Mouse (Mus musculus) gastrocnemius, postnatal 36 days (tissue): ENCODE results near the gene Ahcyl2. TPM values are rescaled to one million over a fixed set of nuclear protein-coding genes. Genes with fewer than 3 reads are reported as not detected.

ENCODE experiments used
- DNase-seq, 2 experiments: peaks; one replicate each; pipeline ENCODE4 v3.0.0; 2022
- intact Hi-C: fragments of 180-260 bp; cut with DNase I; formaldehyde crosslinking; loops from one replicate; pipeline ENCODE4 v1.15.1; 2025
- total RNA-seq, 2 experiments: library from RNA; stranded (reverse); gene quantifications; 2 replicates each; pipeline ENCODE4 v1.2.3; 2021

The Ahcyl2 gene
- total RNA-seq, 2 experiments from 2014 or later: 12.7 to 14.5 TPM

DNA sequence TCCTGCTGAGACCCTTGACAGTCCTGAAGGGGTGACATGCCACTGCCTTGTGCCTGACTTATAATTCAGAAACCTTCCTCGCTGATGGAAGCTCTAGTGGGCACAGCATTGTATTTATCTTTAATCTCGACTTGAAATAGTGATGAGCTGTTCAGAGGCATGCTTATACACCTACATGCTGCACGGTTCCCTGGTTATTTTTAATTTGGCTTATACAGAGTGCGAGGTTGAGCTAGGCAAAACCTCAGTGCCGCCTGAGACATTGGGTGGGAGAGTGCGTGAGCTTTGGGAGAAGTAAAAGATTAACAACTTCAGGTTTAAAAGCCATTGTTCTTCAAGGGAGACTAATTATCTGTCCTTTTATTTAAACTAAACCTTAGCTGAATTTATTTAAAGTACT lies 115.1 kb downstream of the Ahcyl2 start:
- intact Hi-C loops: no loop called here
- DNase-seq: no peak

DNA sequence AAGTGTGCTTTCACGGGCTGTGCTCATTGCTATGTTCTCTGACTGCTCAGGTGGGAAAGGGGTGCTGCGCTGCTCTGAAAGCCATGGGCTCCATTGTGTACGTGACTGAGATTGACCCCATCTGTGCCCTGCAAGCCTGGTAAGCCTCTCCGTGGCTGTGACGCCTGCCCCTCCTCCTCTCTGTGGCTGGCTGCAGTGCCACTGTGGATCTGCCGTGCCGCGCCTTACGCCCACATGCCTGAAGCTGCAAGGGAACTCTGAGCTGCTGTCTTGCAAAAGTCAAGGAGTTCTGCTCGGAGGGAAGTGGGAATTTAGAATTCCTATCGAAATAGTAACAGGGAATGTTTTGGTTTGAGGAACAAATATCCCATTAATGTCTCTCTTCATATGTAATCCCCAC lies 123.3 kb downstream of the Ahcyl2 start:
- intact Hi-C loops: no loop called here
- no peak for DNase-seq

DNA sequence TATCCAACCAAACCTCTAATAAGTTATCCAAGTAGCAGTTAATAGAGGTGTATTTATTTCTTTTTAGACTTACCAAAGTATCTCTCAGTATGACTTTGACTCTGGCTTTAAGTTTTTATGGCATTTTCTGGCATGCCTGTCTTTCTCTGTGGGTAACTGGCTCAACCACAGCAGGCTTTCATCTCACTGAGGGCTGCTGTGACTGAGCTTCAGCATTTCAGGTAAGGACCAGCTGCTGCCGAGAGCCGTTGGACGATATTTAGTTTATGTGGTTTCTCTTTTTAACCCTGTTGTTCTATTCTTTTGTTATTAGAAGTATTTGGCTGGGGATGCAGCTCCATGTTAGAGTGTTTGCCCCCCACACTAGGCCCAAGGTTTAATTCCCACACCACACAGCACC lies 129.2 kb downstream of the Ahcyl2 start:
- intact Hi-C loops: no loop called here
- DNase-seq: no peak

DNA sequence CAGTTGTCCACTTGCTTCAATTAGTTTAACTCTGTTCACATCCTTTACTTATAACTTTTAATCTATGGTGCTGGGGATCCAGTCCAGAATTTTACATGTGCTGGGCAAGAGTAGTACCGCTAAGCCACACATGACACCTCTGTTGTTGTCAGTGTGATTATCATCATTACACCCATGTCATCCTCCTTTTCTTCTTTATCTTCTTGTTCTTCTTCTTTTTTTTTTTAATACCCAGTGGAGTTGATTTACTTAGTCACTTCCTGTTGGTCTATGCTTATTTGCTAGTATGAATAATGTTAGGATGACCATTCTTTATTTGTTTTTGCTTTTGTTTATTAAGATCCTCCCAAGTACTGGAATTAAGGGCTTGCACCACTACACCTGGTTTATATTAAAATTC lies 133.6 kb downstream of the Ahcyl2 start:
- intact Hi-C loops: no loop called here

DNA sequence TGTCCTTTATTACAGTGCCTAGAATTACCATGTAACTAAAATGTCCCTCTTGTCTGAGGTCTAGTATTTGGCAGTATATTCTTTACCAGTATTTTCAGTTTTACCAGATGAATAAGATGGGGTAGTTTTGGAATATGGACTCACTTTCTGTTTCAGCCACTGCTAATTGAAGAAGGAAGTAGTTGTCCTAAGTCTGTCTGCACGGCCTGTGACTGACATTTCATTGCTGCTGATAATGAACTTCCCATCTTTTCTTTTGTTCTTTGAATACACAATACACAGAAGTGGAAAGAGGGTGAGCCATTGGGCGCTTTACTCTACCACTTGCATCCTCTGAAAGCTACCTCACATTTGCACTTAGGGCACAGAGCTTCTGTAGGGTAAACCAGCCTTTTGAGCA lies 134.4 kb downstream of the Ahcyl2 start:
- intact Hi-C loops: no loop called here
- DNase-seq: no peak

More for the DNA sequence above, 133.6 kb downstream of the Ahcyl2 start:
- DNase-seq: no peak

DNA sequence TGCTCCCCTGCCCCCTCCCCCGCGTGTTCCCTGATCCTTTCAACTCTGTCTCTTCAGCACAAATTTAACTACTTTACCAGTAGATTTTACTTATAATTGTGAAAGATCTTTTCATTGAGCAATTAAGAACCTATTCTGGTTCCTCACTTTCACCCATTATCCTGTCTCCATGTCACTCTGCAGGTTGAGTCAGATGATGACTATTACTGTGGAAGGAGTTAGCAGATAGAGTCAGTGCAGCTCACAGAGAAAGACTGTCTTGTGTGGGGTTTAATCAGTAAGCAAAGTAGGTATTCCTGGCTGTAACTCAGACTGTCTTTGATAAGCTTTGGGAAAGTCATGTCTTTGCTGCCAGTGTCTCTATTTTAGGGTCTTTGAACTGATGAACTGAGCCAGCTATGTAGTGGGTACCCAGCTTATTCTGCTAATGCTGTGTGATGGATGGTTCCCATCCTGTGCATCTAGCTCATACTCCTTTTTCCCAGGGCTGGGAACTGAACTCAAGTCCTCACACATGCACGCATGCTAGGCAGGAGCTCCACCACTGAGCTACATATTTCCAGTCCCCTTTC lies 135.6 kb downstream of the Ahcyl2 start:
- DNase-seq: no peak
- intact Hi-C loops: no loop called here

DNA sequence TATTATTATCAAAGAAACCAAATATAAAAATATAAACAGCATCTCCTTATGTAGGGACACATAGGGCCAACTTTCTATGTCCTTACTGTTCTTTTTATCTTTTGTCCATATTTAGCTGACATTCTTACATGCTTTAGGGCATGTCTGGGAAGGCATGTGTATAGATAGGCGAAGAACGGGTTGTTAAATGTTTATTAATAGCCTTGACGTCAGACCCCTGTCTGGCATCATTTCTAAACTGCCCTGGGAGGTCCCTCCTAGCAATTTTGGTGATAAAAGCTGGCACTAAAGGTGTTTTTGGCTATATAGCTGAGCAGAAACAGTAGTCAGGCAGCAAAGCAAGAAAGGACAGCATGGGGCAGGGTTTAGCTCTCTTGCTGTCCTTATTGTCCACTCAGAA lies 136.5 kb downstream of the Ahcyl2 start:
- DNase-seq: no peak
- intact Hi-C loops: no loop called here

DNA sequence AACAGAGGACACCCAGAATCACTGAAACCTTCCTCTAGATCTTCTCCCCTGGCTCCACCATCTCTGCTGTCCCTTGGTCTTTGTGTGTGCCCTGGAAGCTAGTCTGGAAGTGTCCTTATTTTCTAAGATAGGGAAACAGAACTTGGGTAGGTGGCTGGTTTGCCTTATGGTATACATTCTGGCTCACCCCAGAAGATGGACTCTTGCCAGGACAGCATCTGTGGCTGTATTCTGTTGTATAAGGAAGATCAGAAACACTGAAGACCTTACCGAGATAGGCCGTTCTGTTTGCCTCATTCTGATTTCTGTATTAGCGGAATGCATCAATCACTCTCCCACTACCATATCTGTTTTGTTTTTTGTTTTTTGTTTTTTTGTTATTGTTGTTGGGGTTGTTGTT lies 142.8 kb downstream of the Ahcyl2 start:
- intact Hi-C loops: loop anchor here (5.0 kb wide), 1 partner anchor 172 kb away; no protein-coding TSS in a partner anchor
- no peak for DNase-seq

DNA sequence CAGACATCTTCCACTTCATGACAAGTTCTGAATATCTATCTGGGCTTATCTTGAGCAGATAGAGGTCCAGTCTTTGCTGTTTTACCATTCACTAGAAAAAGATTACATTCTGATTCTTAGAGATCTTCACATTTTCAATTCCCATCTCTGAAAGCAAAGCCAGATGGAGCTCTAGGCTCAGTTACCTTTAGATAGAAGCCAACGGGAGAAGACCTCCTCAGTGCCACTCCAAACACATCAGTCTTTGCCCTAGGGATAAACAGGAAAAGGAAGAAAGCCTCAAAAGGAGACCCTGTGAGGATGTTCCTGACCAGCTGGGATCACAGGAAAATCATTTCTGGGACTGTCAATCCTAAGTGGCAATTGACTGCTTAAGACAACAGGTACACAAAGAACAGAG lies 145.9 kb downstream of the Ahcyl2 start:
- DNase-seq: no peak
- intact Hi-C loops: loop anchor here (5.0 kb wide), 1 partner anchor 169 kb away; no protein-coding TSS in a partner anchor

DNA sequence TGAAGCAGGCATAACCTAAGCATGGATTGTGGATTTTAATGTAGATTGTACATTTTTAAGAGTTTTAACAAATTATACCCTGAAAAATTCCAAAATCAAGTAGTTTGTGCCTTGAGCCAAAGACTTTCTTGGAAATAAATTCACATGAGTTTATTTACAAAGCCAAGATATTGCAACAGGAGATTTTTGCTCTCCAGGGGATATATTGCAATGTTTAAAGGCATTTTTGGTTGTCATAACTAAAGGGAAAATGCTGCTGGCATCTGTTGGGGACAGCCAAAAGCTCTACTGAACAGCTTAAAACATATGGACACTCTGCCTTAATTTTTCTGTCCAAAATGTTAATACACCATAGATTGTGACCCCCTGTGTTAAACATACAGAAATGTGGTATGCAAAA lies 146.3 kb downstream of the Ahcyl2 start:
- intact Hi-C loops: loop anchor here (5.0 kb wide), 1 partner anchor 168 kb away; no protein-coding TSS in a partner anchor
- no peak for DNase-seq

DNA sequence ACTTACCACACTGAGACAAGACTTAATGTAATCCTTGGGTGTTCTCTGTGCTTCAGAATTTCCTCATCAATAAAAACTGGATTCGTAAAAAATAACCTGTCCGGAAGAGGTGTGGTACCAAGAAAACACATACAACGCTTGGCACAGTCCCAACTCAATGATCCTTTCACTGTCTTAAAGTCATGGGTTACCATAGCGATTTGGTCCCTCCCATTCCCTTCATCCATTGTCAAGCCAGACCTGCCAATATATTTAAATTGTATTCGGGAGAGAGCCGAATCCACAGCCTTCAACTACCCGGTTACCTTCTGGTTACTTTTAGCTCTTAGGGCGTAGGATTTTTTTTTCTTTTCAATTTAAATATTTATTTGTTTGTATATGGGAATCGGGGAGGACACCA lies 148.0 kb downstream of the Ahcyl2 start:
- intact Hi-C loops: no loop called here
- no peak for DNase-seq

DNA sequence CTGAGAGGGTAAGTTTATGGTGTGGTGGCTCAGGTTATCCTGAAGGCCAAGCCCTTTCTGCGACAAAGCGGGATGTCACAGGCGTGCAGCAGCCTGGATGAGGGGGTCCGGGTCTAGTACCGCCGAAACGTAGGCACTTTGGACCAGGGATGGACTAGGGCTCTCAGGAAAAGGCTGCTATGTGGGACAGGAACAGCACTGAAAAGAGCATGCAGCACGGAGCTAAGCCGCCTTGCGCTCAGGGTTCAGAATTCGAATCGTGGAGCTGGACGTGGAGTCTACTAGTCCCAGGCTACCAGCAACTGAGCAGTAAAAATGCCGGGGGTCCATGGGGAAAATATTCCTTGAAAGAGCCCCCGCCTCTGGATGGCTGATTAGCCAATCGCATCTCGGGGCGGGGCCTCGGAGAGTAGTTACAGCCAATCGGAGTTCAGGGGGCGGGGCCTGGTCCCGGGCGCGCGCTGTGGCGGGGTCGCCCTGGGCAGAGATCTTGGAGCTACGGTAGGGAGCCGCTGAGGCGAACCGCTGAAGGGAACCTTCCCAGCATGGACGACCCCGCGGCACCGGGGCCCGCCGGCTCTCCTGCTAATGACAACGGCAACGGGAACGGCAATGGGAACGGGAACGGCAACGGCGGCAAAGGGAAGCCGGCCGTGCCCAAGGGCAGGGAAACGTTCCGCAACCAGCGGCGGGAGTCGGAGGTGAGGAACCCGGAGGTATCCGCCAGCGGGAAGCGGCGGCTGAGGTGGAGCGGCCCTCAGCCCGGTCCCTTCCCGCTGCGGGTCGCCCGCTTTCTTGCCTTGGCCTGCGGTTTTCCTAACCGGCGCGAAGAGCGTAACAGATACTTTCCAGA lies 148.9 kb downstream of the Ahcyl2 start, which contains the start of gene Strip2:
Strip2 (plus strand) TSS at position 483 of the 853 bp plus-strand sequence.
- intact Hi-C loops: no loop called here
- DNase-seq: peak; percentile 82 to 87

DNA sequence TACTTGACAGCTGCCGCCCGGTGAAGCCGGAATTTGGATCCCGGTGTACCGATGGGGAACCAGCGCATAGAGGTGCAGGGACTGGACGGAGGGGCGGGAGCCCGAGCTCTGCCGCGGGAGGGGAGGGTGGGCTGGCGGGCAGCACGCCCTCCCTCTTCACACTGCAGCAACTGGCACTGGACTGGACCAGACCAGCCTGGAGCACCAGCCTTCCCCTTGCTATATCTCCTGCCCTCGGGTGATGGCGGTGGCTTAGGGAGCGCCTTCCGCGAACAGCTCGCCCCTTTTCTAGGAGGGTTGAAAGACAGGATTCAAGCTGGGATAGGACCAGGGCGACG lies 149.5 kb downstream of the Ahcyl2 start:
- DNase-seq: no peak
- intact Hi-C loops: no loop called here

DNA sequence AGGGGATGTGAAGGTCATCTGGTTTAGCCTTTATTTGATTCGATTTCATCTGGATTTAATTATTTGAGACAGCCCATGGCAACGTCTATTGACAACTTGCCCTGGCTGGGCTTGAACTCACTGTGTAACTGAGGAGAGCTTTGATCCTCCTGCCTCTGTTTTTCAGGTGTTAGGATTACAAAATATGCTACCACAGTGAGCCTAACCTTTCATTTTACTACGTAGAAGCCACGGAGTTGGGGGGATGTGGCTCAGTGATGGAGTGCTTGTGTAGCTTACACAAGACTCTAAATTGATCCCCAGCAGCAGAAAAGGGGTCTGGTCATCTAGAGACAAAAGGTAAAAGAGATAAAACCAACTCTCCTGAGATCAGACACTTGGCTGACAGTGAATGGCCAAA lies 150.1 kb downstream of the Ahcyl2 start:
- no peak for DNase-seq
- intact Hi-C loops: no loop called here

DNA sequence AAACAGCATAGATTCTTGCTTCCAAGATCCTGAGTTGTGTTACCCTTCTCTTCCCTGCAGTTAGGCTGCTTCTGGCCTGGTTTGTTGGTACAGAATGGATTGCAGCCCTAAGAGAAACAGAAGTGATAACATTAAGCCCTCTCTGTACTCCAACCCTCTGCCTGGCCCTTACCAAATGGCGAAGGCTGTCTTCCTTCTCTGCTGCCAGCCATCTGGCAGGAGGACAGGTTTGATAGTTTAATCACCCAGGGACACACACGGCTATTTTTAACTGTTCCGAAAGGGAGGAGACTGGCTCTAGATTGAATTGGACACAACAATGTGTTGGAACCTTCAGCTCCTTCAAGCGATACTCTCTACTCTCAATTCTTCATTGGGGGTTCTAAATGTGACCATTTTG lies 155.7 kb downstream of the Ahcyl2 start:
- intact Hi-C loops: no loop called here
- DNase-seq: peak in 1 of 2 experiments; percentile 21

DNA sequence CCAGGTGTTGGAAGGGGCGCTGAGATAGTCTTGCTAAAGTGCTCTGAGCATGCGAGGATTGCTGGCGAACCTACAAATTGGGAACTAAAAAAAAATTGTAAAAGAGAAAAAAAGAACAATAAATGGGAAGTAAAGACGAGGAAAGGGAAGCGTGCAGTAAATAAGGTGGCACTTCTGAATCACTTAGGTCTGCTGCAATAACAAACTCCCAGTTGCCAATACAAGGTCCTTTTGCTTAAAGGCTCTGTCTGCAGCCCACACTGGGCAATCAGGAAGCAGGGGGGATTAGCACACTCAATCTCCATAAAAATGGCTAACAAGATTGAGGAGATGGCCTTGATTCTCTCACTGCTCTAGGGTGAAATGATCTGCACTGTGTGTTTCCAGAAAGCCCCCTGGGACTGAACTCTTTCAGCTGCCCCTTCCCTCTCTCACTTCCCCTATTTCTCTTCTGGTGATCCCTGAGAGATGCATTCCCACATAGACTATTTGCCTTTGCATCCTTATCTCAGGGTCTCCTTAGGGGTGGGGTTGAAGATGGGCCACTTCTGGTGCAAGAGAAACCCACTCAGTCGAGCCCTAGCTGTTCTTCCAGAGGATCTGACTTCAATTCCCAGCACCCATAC lies 157.9 kb downstream of the Ahcyl2 start:
- intact Hi-C loops: no loop called here
- no peak for DNase-seq

DNA sequence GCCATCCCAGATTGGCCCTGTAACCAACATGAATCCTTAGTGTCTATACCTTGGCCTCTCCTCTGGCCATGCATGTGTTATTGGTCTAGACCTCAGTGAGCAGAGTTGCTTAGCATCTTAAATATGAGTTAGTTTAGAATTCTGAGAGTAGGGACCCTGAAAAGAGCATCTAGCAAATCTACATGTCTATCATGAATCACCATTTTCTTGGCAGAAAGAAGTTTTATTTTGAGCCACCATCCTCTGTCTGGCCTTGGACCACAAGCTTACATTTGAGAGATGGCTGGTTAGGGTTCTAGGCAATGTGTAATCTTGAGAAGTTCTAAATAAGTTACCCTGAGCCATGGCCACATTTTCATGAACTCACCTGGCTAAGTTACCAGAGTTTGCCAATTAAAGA lies 162.3 kb downstream of the Ahcyl2 start:
- intact Hi-C loops: no loop called here
- DNase-seq: no peak

DNA sequence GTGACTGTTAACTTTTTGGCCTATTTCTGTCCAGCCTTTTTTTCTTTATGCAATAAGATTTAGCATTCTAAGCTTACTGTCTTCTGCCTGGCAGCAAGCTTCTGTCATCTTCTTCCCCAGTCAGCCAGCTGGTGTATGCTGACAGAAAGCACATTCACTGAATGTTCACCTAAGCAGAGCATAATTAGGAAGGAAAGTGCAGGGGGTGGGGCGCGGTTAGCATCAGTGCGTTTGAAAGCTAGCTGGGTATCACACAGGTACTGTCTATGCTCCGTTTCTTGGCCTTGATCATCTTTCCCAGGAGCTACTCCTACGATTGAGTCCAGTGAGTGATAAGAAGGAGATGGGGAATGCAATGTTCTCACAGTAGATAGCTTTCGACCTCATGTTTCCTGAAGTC lies 162.9 kb downstream of the Ahcyl2 start:
- no peak for DNase-seq
- intact Hi-C loops: no loop called here

DNA sequence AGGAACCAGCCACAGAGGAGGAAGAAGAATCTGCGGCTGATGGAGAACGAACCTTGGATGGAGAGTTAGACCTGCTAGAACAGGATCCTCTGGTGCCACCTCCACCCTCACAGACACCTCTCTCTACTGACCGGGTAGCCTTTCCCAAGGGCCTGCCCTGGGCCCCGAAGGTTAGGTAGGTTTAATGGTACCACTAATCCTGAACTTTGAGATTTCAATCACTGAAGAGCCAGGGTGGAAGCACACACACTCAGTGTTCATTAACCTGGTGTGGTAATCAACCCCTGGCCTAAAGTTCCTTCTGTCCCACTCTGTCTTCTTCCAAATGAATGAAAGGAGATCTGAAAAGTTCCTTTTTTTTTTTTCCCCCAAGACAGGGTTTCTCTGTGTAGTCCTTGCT lies 163.4 kb downstream of the Ahcyl2 start:
- intact Hi-C loops: no loop called here
- DNase-seq: no peak

DNA sequence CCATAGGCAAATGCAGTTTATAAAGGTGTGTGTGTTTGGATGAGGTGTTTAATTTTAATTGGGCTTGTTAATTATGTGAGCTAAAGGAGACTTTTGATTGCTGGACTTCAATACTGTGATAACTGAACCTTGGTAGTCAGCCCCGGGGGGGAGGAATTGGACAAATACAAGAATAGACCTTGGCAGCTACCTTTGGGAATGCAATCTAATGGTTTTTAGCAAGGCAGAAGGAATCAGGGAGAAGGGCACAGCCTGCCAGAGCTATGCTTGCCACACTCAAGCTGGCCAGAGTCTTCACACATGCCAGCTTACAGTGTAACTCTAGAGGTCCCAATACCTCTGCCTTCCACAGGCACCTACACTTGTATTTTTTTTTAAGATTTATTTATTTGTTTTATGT lies 167.9 kb downstream of the Ahcyl2 start:
- DNase-seq: peak in 1 of 2 experiments; percentile 8
- intact Hi-C loops: no loop called here

DNA sequence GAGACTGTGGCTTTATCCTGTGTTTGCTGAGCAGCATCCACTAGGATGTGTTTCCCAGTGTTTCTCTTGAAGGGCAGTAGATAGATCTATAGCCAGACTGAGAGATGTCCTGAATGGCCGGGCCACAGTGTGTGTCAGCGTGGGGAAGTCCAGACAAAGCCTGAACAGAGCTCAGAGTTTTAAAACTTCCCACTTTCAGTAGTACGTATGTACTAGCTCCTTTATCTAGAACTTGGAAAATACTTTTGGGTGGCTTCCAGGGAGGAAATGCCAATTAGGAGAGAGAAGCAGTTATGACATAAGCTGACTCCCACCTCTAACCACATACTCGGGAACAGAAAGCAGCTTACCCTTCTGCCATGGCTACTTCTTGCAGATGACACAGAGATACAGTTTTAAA lies 172.6 kb downstream of the Ahcyl2 start:
- no peak for DNase-seq
- intact Hi-C loops: no loop called here

DNA sequence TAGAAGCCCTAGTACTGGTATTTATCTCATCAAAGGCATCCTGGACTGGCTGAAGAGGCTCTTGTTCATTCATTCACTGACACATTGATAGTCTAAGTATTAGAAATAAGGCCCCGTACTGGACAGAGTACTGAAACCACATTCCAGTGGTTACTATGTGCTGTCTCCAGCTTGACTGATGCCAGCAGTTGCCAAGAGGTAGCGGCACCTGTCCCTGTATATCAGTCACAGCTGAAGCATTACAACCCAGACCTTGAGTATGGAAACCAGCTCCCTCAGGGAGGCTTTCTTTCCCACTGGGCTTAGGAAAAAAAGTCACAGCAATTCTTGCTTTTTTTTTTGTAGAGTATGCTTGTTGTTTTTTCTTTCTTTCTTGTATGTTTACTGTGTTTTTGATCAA lies 173.2 kb downstream of the Ahcyl2 start:
- DNase-seq: no peak
- intact Hi-C loops: no loop called here
